ENCODE assay signal across 17 mouse cellular contexts in the genomic region with DNA sequence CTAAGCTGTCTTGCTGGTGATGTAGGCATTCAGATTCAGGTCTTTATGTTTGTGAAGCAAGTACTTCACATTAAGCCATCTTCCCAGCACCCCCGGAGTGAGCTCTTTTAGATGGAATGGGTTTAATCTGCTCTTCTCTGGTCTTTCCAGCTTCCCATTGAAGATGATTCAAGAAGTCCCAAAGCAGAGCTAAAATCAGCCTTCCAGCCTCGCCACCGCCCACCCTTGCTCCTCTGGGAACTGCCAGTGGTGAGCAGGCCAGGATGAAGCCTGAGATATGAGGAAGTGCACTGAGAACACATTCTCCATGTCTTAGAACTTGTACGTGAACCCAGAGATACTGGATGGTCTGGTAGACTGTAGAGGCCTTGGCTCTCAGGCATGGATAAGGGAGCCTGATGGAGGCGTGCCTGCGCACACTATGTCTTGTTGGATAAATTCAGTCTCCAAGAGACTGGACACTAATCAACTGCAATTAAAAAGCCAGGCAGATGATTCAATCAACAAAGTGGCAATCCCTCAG. TPM values are rescaled to one million over a fixed set of nuclear protein-coding genes. Genes with fewer than 3 reads are reported as not detected.
A peak's percentile ranks its signal among the peaks of the same experiment; 100 is the strongest.
DNase-seq lines count a peak whose midpoint lies in the region.
"Had no signal": no experiment of that assay in that cellular context is flagged by ENCODE, and none has a peak within 500 bp of the region (broad histone marks: within the 10 kb centered on the region; RNA-seq: fewer than 3 reads in every experiment).

No protein-coding gene starts in this region.

- peaks cover 16% of the 10 kb centered on the region for H3K4me1 ChIP-seq in heart, embryonic 10.5 days
- H3K4me1 ChIP-seq: embryonic facial prominence, embryonic 15.5 days; midbrain, embryonic 12.5 days; neural tube, embryonic 15.5 days had no signal

- H3K36me3 ChIP-seq in heart, embryonic 10.5 days = no peaks in the 10 kb centered on the region
- H3K36me3 ChIP-seq: embryonic facial prominence, embryonic 15.5 days; heart, embryonic 13.5 days; kidney, embryonic 15.5 days; limb, embryonic 12.5 days; midbrain, embryonic 12.5 days; neural tube, embryonic 15.5 days had no signal

- WGBS in heart, embryonic 10.5 days = 84% methylated on average over 6 of the region's 6 CpGs

- intact Hi-C loops in heart, postnatal 10 days (cut with DNase I) = no loop called here
- intact Hi-C loops in gastrocnemius, postnatal 14 days (cut with DNase I; ENCODE audit: low total_unique reads) = no loop called here

- no peak for DNase-seq in heart, embryonic 10.5 days (ENCODE audit: low spot score)
- DNase-seq in heart, postnatal 10 days = no peak
- peak; percentile 75 for DNase-seq in right cerebral cortex, adult 18-20 months
- DNase-seq in right cerebral cortex, postnatal 10 days (ENCODE audit: low spot score in 2 of 2) = no peak
- DNase-seq in gastrocnemius, postnatal 14 days = peak; percentile 47
- DNase-seq in skeletal muscle tissue, adult 2 months (ENCODE audit: low read depth, low spot score) = peak; percentile 48
- no peak for DNase-seq in kidney, adult 18-20 months
- DNase-seq: cerebellum, adult 2 months; heart, postnatal 4 days had no signal

- H3K9me3 ChIP-seq in heart, embryonic 10.5 days = no peaks in the 10 kb centered on the region
- H3K9me3 ChIP-seq: embryonic facial prominence, embryonic 15.5 days; heart, embryonic 13.5 days; kidney, embryonic 15.5 days; limb, embryonic 12.5 days; midbrain, embryonic 12.5 days; neural tube, embryonic 15.5 days had no signal

- no peak overlapping the region for H3K4me3 ChIP-seq in heart, embryonic 10.5 days
- H3K4me3 ChIP-seq: embryonic facial prominence, embryonic 15.5 days; heart, embryonic 13.5 days; kidney, embryonic 15.5 days; limb, embryonic 12.5 days; midbrain, embryonic 12.5 days; myocyte; neural tube, embryonic 15.5 days had no signal

- no peaks in the 10 kb centered on the region for H3K27me3 ChIP-seq in heart, embryonic 10.5 days (ENCODE audit: insufficient read depth, poor library complexity, severe bottlenecking)
- H3K27me3 ChIP-seq: embryonic facial prominence, embryonic 15.5 days; heart, embryonic 13.5 days; kidney, embryonic 15.5 days; limb, embryonic 12.5 days; midbrain, embryonic 12.5 days; neural tube, embryonic 15.5 days had no signal

- H3K27ac ChIP-seq in heart, embryonic 10.5 days = 0 out of 2 replicates have a peak overlapping the region, but pooled peaks have one; percentile 36
- H3K27ac ChIP-seq: embryonic facial prominence, embryonic 15.5 days; heart, embryonic 13.5 days; kidney, embryonic 15.5 days; limb, embryonic 12.5 days; macrophage; midbrain, embryonic 12.5 days; neural tube, embryonic 15.5 days had no signal

RNA-seq across cellular contexts. Expression of a gene that starts 51.3 kb away (rescaled TPM):
- polyA plus RNA-seq in heart, embryonic 10.5 days (2016; fragmentation: Nextera tagmentation; extraction: Ambion mirVana) = 13.7 and 20.4 TPM in 2 replicates
- total RNA-seq in heart, postnatal 10 days (2021) = 10 to 100 TPM; 36.9 to 40.6 TPM
- 10 to 100 TPM; 27.4 to 33.3 TPM for total RNA-seq in gastrocnemius, postnatal 14 days (2021)

Comparison
In these comparisons a context has a peak if more than half of its experiments do, and no peak if none do; other contexts are left out.
1. DNase-seq: peak in right cerebral cortex, adult 18-20 months (single experiment), gastrocnemius, postnatal 14 days (single experiment) and skeletal muscle tissue, adult 2 months (single experiment); none in heart, embryonic 10.5 days (single experiment), heart, postnatal 10 days (0 of 2), right cerebral cortex, postnatal 10 days (0 of 2) and kidney, adult 18-20 months (single experiment).